Mouse (Mus musculus) hindbrain, embryonic 11.5 days (tissue): Measurements from ENCODE around the gene Zfp128. TPM values are rescaled to one million over a fixed set of nuclear protein-coding genes. Genes with fewer than 3 reads are reported as not detected.
A peak's percentile ranks its signal among the peaks of the same experiment; 100 is the strongest.
"Not testable (repeated sequence)": the region's sequence is repeated elsewhere in the genome, so short reads cannot be mapped to it uniquely, and the experiment has no call there.

Experiments used
- ATAC-seq: fragments of 200-750 bp; cut with Nextera tagmentation; 2 replicates; pipeline ENCODE4 v1.8.0; 2017; ENCODE audit warnings: mild to moderate bottlenecking, moderate TSS enrichment, moderate library complexity; ENCODE audit not compliant: low FRiP score
- DNase-seq: peaks from one replicate; pipeline ENCODE4 v3.0.0-alpha.2; 2015; ENCODE audit warnings: low spot score
- H3K27ac ChIP-seq: fragments of 300-500 bp; sonication (generic); 2 replicates; pipeline ENCODE4 v1.5.1; 2014; ENCODE audit warnings: mild to moderate bottlenecking, low read depth, low read length
- H3K27me3 ChIP-seq: fragments of 300-500 bp; sonication (generic); 2 replicates; pipeline ENCODE4 v1.6.1; 2014; ENCODE audit warnings: mild to moderate bottlenecking, low read length, moderate library complexity, mixed read lengths; ENCODE audit not compliant: control insufficient read depth, insufficient read depth
- H3K36me3 ChIP-seq: fragments of 300-500 bp; sonication (generic); 2 replicates; pipeline ENCODE4 v1.6.1; 2014; ENCODE audit warnings: mild to moderate bottlenecking, low read length, moderate library complexity, mixed read lengths; ENCODE audit not compliant: control insufficient read depth, insufficient read depth
- H3K4me1 ChIP-seq: fragments of 300-500 bp; sonication (generic); replicated peaks from 2 replicates; pipeline ENCODE4 v1.6.1; 2014; ENCODE audit warnings: low read length, mixed read lengths; ENCODE audit not compliant: control insufficient read depth, insufficient read depth
- H3K4me2 ChIP-seq: fragments of 300-500 bp; sonication (generic); replicated peaks from 2 replicates; pipeline ENCODE4 v1.6.1; 2014; ENCODE audit warnings: mild to moderate bottlenecking, low read depth, low read length
- H3K4me3 ChIP-seq: fragments of 300-500 bp; sonication (generic); 2 replicates; pipeline ENCODE4 v1.5.1; 2014; ENCODE audit warnings: low read depth, low read length
- H3K9ac ChIP-seq: fragments of 300-500 bp; sonication (generic); 2 replicates; pipeline ENCODE4 v1.6.1; 2014; ENCODE audit warnings: low read depth, low read length
- H3K9me3 ChIP-seq: fragments of 300-500 bp; sonication (generic); 2 replicates; pipeline ENCODE4 v1.6.1; 2016; ENCODE audit warnings: low read length; ENCODE audit not compliant: control insufficient read depth
- WGBS: fragments of 180-500 bp; shearing (Covaris S2); extraction: QIAGEN DNeasy Blood & Tissue Kit; methylation state at CpG from one replicate; pipeline ENCODE4 v1.1.7; 2014; 5-methylcytosine and 5-hydroxymethylcytosine counted together
- polyA plus RNA-seq: library from polyadenylated mRNA; unstranded; fragments of >200 nt; fragmentation: Nextera tagmentation; extraction: Ambion mirVana; gene quantifications from 2 replicates; pipeline ENCODE4 v1.2.1, GENCODE M21; 2014

Zfp128 gene
- polyA plus RNA-seq, 1 experiment from 2014 or later: 6.1 TPM

- peak; percentile 83 for ATAC-seq
- H3K4me2 ChIP-seq: peak overlapping the region; percentile 64
- WGBS: 7% methylated on average over 19 of the region's 19 CpGs
- H3K9me3 ChIP-seq: no peaks in the 10 kb centered on the region
- no peaks in the 10 kb centered on the region for H3K4me1 ChIP-seq
- peak overlapping the region; percentile 56; the same call in 1 of the 2 replicates for H3K27ac ChIP-seq
- H3K4me3 ChIP-seq: peak overlapping the region; percentile 46
- peak; percentile 75 for DNase-seq
- H3K36me3 ChIP-seq: 0 out of 2 replicates have a peak, but pooled peaks cover 4% of the 10 kb centered on the region
- no peaks in the 10 kb centered on the region for H3K27me3 ChIP-seq
- peak overlapping the region; percentile 62 for H3K9ac ChIP-seq
These were observed 29.2 kb downstream of the Zfp128 start for GRCm38 (mm10) chr7:12910181-12910668.

- Histone ChIP-seq H3K4me1 (no peaks in the 10 kb centered on the region), H3K4me2 (no peak overlapping the region), H3K4me3 (no peak overlapping the region), H3K9me3 (no peaks in the 10 kb centered on the region), H3K27me3 (no peaks in the 10 kb centered on the region), H3K27ac (no peak overlapping the region), H3K36me3 (no peaks in the 10 kb centered on the region), H3K9ac (no peak overlapping the region)
- ATAC-seq: no peak
- DNase-seq: peak; percentile 28
These were observed 32.6 kb downstream of the Zfp128 start for GRCm38 (mm10) chr7:12913556-12913955.

GRCm38 (mm10) chr7:12920495-12920894 is 39.5 kb downstream of the Zfp128 start:
- not testable (repeated sequence) for H3K27me3 ChIP-seq, H3K9me3 ChIP-seq, DNase-seq, H3K4me2 ChIP-seq, H3K27ac ChIP-seq, H3K36me3 ChIP-seq, H3K4me3 ChIP-seq, H3K9ac ChIP-seq, ATAC-seq, H3K4me1 ChIP-seq
- 88% methylated on average over 7 of the region's 8 CpGs for WGBS

DNA sequence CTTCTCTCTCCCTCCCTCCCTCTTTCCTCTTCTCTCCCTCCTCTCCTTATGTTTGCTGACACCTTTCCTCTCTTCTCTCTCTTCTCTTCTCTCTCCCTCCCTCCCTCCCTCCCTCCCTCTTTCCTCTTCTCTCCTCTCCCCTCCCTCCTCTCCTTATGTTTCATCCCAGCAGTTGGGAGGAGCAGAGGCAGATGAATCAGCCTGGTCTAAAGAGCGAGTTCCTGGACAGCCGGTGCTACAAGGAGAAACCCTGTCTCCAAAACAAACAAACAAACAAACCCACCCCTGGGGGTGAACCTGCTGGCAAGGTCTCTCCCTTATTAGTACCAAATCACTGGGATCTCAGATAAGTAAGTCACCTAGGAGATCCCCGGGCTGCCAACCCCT is 40.3 kb downstream of the Zfp128 start:
- no peak for DNase-seq
- no peak; the same call in 1 of the 2 replicates for ATAC-seq

GRCm38 (mm10) chr7:12921705-12922465 is 40.9 kb downstream of the Zfp128 start, which contains the start of gene Rps5:
Gene Rps5 (plus strand): TSS chr7:12922290.
- peak within 1 kb of the TSS; percentile 74 for H3K27ac ChIP-seq
- no peaks in the 10 kb centered on the region for H3K9me3 ChIP-seq
- peak within 1 kb of the TSS; percentile 86 for H3K4me2 ChIP-seq
- H3K27me3 ChIP-seq: peaks cover 2% of the 10 kb centered on the region; the same call in 1 of the 2 replicates
- H3K4me1 ChIP-seq: peaks cover 3% of the 10 kb centered on the region
- H3K9ac ChIP-seq: peak within 1 kb of the TSS; percentile 93
- under 1% methylated on average over 55 of the region's 55 CpGs for WGBS
- H3K36me3 ChIP-seq: peaks cover 16% of the 10 kb centered on the region; the same call in 1 of the 2 replicates
- peak within 1 kb of the TSS; percentile 97 for H3K4me3 ChIP-seq
- ATAC-seq: peak; percentile 99
- peak; percentile 99 for DNase-seq

More for the DNA sequence above, 40.3 kb downstream of the Zfp128 start:
- WGBS: 2% methylated on average over 3 of the region's 3 CpGs
- H3K9me3 ChIP-seq: no peaks in the 10 kb centered on the region
- H3K4me3 ChIP-seq: peak overlapping the region; percentile 97
- H3K9ac ChIP-seq: peak overlapping the region; percentile 90
- no peaks in the 10 kb centered on the region for H3K27me3 ChIP-seq
- peak overlapping the region; percentile 74 for H3K27ac ChIP-seq
- H3K36me3 ChIP-seq: peaks cover 14% of the 10 kb centered on the region; the same call in 1 of the 2 replicates
- peak overlapping the region; percentile 86 for H3K4me2 ChIP-seq
- H3K4me1 ChIP-seq: peaks cover 3% of the 10 kb centered on the region

DNA sequence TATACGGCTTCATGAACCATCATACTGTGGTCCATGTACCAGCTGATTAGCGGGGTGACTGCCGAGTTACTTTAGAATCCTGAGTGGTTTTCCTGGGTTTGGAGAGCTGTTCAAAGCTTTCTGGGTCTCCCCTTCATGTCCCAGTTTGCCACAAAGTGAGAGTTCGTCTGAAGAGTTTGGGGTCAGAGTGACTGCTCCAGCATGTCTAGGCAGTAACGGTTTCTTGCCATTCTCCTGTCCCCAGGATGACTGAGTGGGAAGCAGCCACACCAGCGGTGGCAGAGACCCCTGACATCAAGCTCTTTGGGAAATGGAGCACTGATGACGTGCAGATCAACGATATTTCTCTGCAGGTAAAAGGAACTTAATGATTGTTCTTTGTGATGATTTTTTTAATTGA is 41.8 kb downstream of the Zfp128 start:
- H3K27ac ChIP-seq: no peak overlapping the region
- H3K9me3 ChIP-seq: no peaks in the 10 kb centered on the region

GRCm38 (mm10) chr7:12926316-12926715 is 45.3 kb downstream of the Zfp128 start:
- Histone ChIP-seq H3K9me3 (no peaks in the 10 kb centered on the region), H3K4me1 (peaks cover 7% of the 10 kb centered on the region), H3K4me3 (no peak overlapping the region), H3K27ac (no peak overlapping the region), H3K27me3 (peaks cover 11% of the 10 kb centered on the region), H3K4me2 (no peak overlapping the region), H3K9ac (no peak overlapping the region), H3K36me3 (peaks cover 16% of the 10 kb centered on the region; the same call in 1 of the 2 replicates)
- DNase-seq: no peak
- no peak for ATAC-seq
- WGBS: 87% methylated on average over 7 of the region's 7 CpGs

More for the DNA sequence above, 41.8 kb downstream of the Zfp128 start:
- 3% methylated on average over 8 of the region's 8 CpGs for WGBS
- ATAC-seq: no peak
- Histone ChIP-seq H3K4me3 (peak overlapping the region; percentile 97), H3K9ac (peak overlapping the region; percentile 93), H3K27me3 (peaks cover 7% of the 10 kb centered on the region), H3K36me3 (peaks cover 16% of the 10 kb centered on the region; the same call in 1 of the 2 replicates), H3K4me2 (peak overlapping the region; percentile 83), H3K4me1 (peaks cover 3% of the 10 kb centered on the region)
- DNase-seq: no peak

GRCm38 (mm10) chr7:12927191-12927680 is 46.3 kb downstream of the Zfp128 start, which contains the start of gene Rnf225:
Gene Rnf225 (plus strand): TSS chr7:12927416.
- Histone ChIP-seq H3K9me3 (no peaks in the 10 kb centered on the region), H3K36me3 (peaks cover 16% of the 10 kb centered on the region; the same call in 1 of the 2 replicates), H3K4me2 (peak within 1 kb of the TSS; percentile 46), H3K27me3 (peaks cover 11% of the 10 kb centered on the region), H3K4me3 (peak within 1 kb of the TSS; percentile 24), H3K9ac (no peak within 1 kb of the TSS), H3K27ac (no peak within 1 kb of the TSS), H3K4me1 (peaks cover 7% of the 10 kb centered on the region)
- WGBS: 23% methylated on average over 8 of the region's 8 CpGs
- DNase-seq (no peak), ATAC-seq (0 out of 2 replicates have a peak, but pooled peaks have one; percentile 12)
